17 mouse cellular contexts compared by ENCODE assay signal in the genomic region with DNA sequence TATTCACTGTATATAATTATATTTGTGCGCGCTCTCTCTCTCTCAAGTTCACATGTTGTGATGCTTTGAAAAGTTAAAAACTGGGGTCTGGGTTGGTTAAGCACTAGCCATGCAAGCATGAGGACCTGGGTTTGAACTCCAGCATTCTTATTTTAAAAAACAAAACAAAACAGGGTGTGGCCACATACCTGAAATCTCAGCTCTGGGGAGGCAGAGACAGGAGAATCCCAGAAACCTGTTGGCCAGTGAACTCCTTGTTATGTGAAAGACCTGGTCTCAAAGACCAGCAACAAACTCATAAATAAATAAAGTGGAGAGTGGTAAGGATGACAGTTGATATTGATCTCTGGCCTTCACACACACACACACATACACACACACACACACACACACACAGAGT. TPM values are rescaled to one million over a fixed set of nuclear protein-coding genes. Genes with fewer than 3 reads are reported as not detected.
"Had no signal": no experiment of that assay in that cellular context is flagged by ENCODE, and none has a peak within 500 bp of the region (broad histone marks: within the 10 kb centered on the region; RNA-seq: fewer than 3 reads in every experiment).

No protein-coding gene starts in this region.

- H3K9ac ChIP-seq: lung, embryonic 14.5 days; midbrain, embryonic 12.5 days; neural tube, embryonic 13.5 days; neural tube, embryonic 15.5 days; stomach, embryonic 15.5 days had no signal

- H3K4me3 ChIP-seq: midbrain, embryonic 10.5 days; midbrain, embryonic 12.5 days; myocyte; neural tube, embryonic 13.5 days; neural tube, embryonic 15.5 days; stomach, embryonic 15.5 days had no signal

- H3K27me3 ChIP-seq: midbrain, embryonic 12.5 days; neural tube, embryonic 13.5 days; neural tube, embryonic 15.5 days; stomach, embryonic 15.5 days had no signal

- H3K4me1 ChIP-seq: midbrain, embryonic 12.5 days; stomach, embryonic 15.5 days had no signal

- H3K27ac ChIP-seq: midbrain, embryonic 10.5 days; midbrain, embryonic 12.5 days; neural tube, embryonic 13.5 days; neural tube, embryonic 15.5 days; stomach, embryonic 15.5 days; stomach, postnatal 0 days had no signal

- H3K36me3 ChIP-seq: midbrain, embryonic 10.5 days; midbrain, embryonic 12.5 days; neural tube, embryonic 13.5 days; neural tube, embryonic 15.5 days; stomach, embryonic 15.5 days had no signal

- H3K9me3 ChIP-seq: midbrain, embryonic 10.5 days; midbrain, embryonic 12.5 days; neural tube, embryonic 13.5 days; neural tube, embryonic 15.5 days; stomach, embryonic 15.5 days had no signal

- DNase-seq: lung, adult 18-20 months; lung, embryonic 14.5 days; lung, postnatal 10 days; lung, postnatal 4 days; midbrain, embryonic 14.5 days; right cerebral cortex, postnatal 14 days; thymus, adult 18-20 months; thymus, postnatal 25 days; thymus, postnatal 4 days had no signal

RNA-seq across cellular contexts. Expression of gene Plekhh1, which starts 5.4 kb away (rescaled TPM):
- total RNA-seq: megakaryocyte-erythroid progenitor cell, adult 5-6 weeks had no signal
